Mouse (Mus musculus) MEL (cell line): ENCODE results near the gene Esrp2. TPM values are rescaled to one million over a fixed set of nuclear protein-coding genes. Genes with fewer than 3 reads are reported as not detected.

Experiments used
- DNase-seq: peaks from one replicate; pipeline ENCODE4 v3.0.0; 2011; ENCODE audit warnings: low read depth, low spot score
- H3K27ac ChIP-seq: 2 replicates; pipeline ENCODE4 v1.5.1; 2012; ENCODE audit warnings: low read depth, mild to moderate bottlenecking, control low read depth, low read length, moderate library complexity; ENCODE audit not compliant: control insufficient read depth
- H3K27me3 ChIP-seq, 2 experiments: fragments of 150-350 bp in 1 of 2; sonication (generic) in 1 of 2; 2 replicates each; pipeline ENCODE4 v1.6.1; 2012; ENCODE audit warnings: low read length in 2 of 2, mild to moderate bottlenecking in 2 of 2, improper control_type of control experiment in 1 of 2, moderate library complexity in 1 of 2; ENCODE audit not compliant: insufficient read depth in 2 of 2, control insufficient read depth in 1 of 2
- H3K36me3 ChIP-seq, 2 experiments: 2 replicates each; pipeline ENCODE4 v1.6.1; 2012 to 2014; ENCODE audit warnings: low read length in 2 of 2, improper control_type of control experiment in 1 of 2, inconsistent platforms in 1 of 2, mild to moderate bottlenecking in 1 of 2; ENCODE audit not compliant: insufficient read depth in 2 of 2, control insufficient read depth in 1 of 2
- H3K4me1 ChIP-seq, 2 experiments: fragments of 150-350 bp in 1 of 2; sonication (generic) in 1 of 2; 2 replicates each; pipeline ENCODE4 v1.6.1; 2012; ENCODE audit warnings: low read length in 2 of 2, improper control_type of control experiment in 1 of 2, mild to moderate bottlenecking in 1 of 2; ENCODE audit not compliant: insufficient read depth in 2 of 2, control insufficient read depth in 1 of 2
- H3K4me3 ChIP-seq, 2 experiments: fragments of 150-350 bp in 1 of 2; sonication (generic) in 1 of 2; 2 replicates each; pipeline ENCODE4 v1.5.1; 2012; ENCODE audit warnings: low read depth in 2 of 2, low read length in 2 of 2, mild to moderate bottlenecking in 2 of 2, moderate library complexity in 2 of 2, control low read depth in 1 of 2, improper control_type of control experiment in 1 of 2; ENCODE audit not compliant: control insufficient read depth in 1 of 2, insufficient read depth in 1 of 2
- H3K79me2 ChIP-seq: 2 replicates; pipeline ENCODE4 v1.6.1; 2012; ENCODE audit warnings: mild to moderate bottlenecking, low read length, moderate library complexity; ENCODE audit not compliant: control insufficient read depth, poor library complexity, insufficient read depth
- H3K9ac ChIP-seq: 2 replicates; pipeline ENCODE4 v1.6.1; 2012; ENCODE audit warnings: low read depth, mild to moderate bottlenecking, control low read depth, low read length, moderate library complexity; ENCODE audit not compliant: control insufficient read depth, poor library complexity, severe bottlenecking
- H3K9me3 ChIP-seq: fragments of 150-350 bp; sonication (generic); replicated peaks from 2 replicates; pipeline ENCODE4 v1.6.1; 2012; ENCODE audit warnings: mild to moderate bottlenecking, low read length, improper control_type of control experiment, moderate library complexity; ENCODE audit not compliant: insufficient read depth
- BHLHE40 ChIP-seq: IDR thresholded peaks from 2 replicates; pipeline ENCODE4 v1.6.1; 2012; ENCODE audit warnings: low read depth, mild to moderate bottlenecking, inconsistent platforms, low read length, improper control_type of control experiment, borderline replicate concordance
- CHD1 ChIP-seq: IDR thresholded peaks from 2 replicates; pipeline ENCODE4 v1.6.1; 2012; ENCODE audit warnings: low read depth, mild to moderate bottlenecking, inconsistent platforms, low read length, improper control_type of control experiment
- GATA1 ChIP-seq: IDR thresholded peaks from 2 replicates; pipeline ENCODE4 v1.6.1; 2011; ENCODE audit warnings: low read depth, low read length, improper control_type of control experiment
- JUND ChIP-seq: IDR thresholded peaks from 2 replicates; pipeline ENCODE4 v1.6.1; 2011; ENCODE audit warnings: low read depth, mild to moderate bottlenecking, improper control_type of control experiment, low read length
- KAT2A ChIP-seq: conservative IDR thresholded peaks from 2 replicates; pipeline ENCODE4 v1.6.1; 2012; ENCODE audit warnings: low read depth, low read length, improper control_type of control experiment, inconsistent platforms
- MEF2A ChIP-seq: IDR thresholded peaks from 2 replicates; pipeline ENCODE4 v1.6.1; 2014; ENCODE audit warnings: low read depth, mild to moderate bottlenecking, inconsistent platforms, low read length, improper control_type of control experiment; ENCODE audit not compliant: poor library complexity, insufficient replicate concordance, severe bottlenecking; ENCODE audit errors: extremely low read depth
- MYB ChIP-seq: IDR thresholded peaks from 2 replicates; pipeline ENCODE4 v1.6.1; 2011; ENCODE audit warnings: mild to moderate bottlenecking, low read depth, low read length, improper control_type of control experiment
- ZC3H11A ChIP-seq: IDR thresholded peaks from 2 replicates; pipeline ENCODE4 v1.6.1; 2012; ENCODE audit warnings: low read depth, mild to moderate bottlenecking, inconsistent platforms, low read length, improper control_type of control experiment
- polyA plus RNA-seq, 2 experiments: library from polyadenylated mRNA; stranded (reverse) in 1 of 2; unstranded in 1 of 2; fragments of >175 nt in 1 of 2; fragments of >200 nt in 1 of 2; gene quantifications; 2 replicates each; pipeline versions ENCODE4 v1.2.1 to v1.2.4; 2012; ENCODE audit warnings: low replicate concordance in 2 of 2, low read depth in 1 of 2; ENCODE audit not compliant: insufficient read length in 2 of 2, insufficient read depth in 1 of 2, missing spikeins in 1 of 2
- total RNA-seq: library from RNA; depleted of rRNA; stranded (reverse); fragments of 300-350 nt; gene quantifications from 2 replicates; pipeline ENCODE4 v1.2.3, GENCODE M21; 2012; rRNA removed

Esrp2 gene
- total and polyA plus RNA-seq, 3 experiments, result 2.3 to 4.5 TPM; not detected in 1

- no peak overlapping the region for H3K4me3 ChIP-seq
- H3K79me2 ChIP-seq, result no peaks in the 10 kb centered on the region
- no peak for TF ChIP-seq MEF2A
- no peak for TF ChIP-seq GATA1
- no peak for TF ChIP-seq KAT2A
- no peak for TF ChIP-seq ZC3H11A
- TF ChIP-seq JUND, result no peak
- TF ChIP-seq BHLHE40, result no peak
- no peak for TF ChIP-seq CHD1
- no peak overlapping the region for H3K9ac ChIP-seq
- no peak overlapping the region for H3K27ac ChIP-seq
- H3K4me1 ChIP-seq, result no peaks in the 10 kb centered on the region
- no peaks in the 10 kb centered on the region for H3K27me3 ChIP-seq
- peaks cover 0 to 31% of the 10 kb centered on the region in 2 experiments; a peak in 2 of 4 replicates for H3K36me3 ChIP-seq
- no peak for DNase-seq
- no peaks in the 10 kb centered on the region for H3K9me3 ChIP-seq
Observed at GRCm38 (mm10) chr8:106103888-106104287, 32.9 kb downstream of the Esrp2 start.

- TF ChIP-seq KAT2A (no peak), MYB (no peak)
- H3K27me3 ChIP-seq, result no peaks in the 10 kb centered on the region
- H3K4me3 ChIP-seq, result no peak overlapping the region
- H3K4me1 ChIP-seq, result no peaks in the 10 kb centered on the region
- no peak overlapping the region for H3K27ac ChIP-seq
- H3K36me3 ChIP-seq, result peaks cover 0 to 30% of the 10 kb centered on the region in 2 experiments; a peak in 2 of 4 replicates
- H3K79me2 ChIP-seq, result no peaks in the 10 kb centered on the region
- no peaks in the 10 kb centered on the region for H3K9me3 ChIP-seq
- no peak overlapping the region for H3K9ac ChIP-seq
- no peak for DNase-seq
Observed at GRCm38 (mm10) chr8:106102321-106102720, 34.5 kb downstream of the Esrp2 start.

Other genes starting within 250 kb of the Esrp2 start
- gene Nrn1l, start 243.4 kb downstream of the Esrp2 start, total RNA-seq, result not detected in 2 replicates
- gene Nrn1l, start 243.4 kb downstream of the Esrp2 start, polyA plus RNA-seq, result under 1 TPM in 1 of 2 experiments, not detected in 1; 0.39 TPM
- 11.5 and 12.9 TPM in 2 replicates for gene Pskh1, start 236.5 kb downstream of the Esrp2 start, total RNA-seq
- gene Pskh1, start 236.5 kb downstream of the Esrp2 start, polyA plus RNA-seq, result 10 to 100 TPM in 1 of 2 experiments, not detected in 1; 26.2 TPM
- 0.69 and 1.5 TPM in 2 replicates for gene Ctrl, start 203.1 kb downstream of the Esrp2 start, total RNA-seq
- 1 to 10 TPM in 1 of 2 experiments, not detected in 1; 3.0 TPM for gene Ctrl, start 203.1 kb downstream of the Esrp2 start, polyA plus RNA-seq
- gene Psmb10, start 198.5 kb downstream of the Esrp2 start, total RNA-seq, result 228 and 275 TPM in 2 replicates
- gene Psmb10, start 198.5 kb downstream of the Esrp2 start, polyA plus RNA-seq, result 100 to 1,000 TPM in 1 of 2 experiments, not detected in 1; 193 TPM
- gene Lcat, start 193.6 kb downstream of the Esrp2 start, total RNA-seq, result 0.78 and 1.1 TPM in 2 replicates
- 1 to 10 TPM in 1 of 2 experiments, not detected in 1; 2.5 TPM for gene Lcat, start 193.6 kb downstream of the Esrp2 start, polyA plus RNA-seq
- gene Slc12a4, start 170.9 kb downstream of the Esrp2 start, total RNA-seq, result 22.2 and 25.6 TPM in 2 replicates
- 10 to 100 TPM in 1 of 2 experiments, not detected in 1; 32.3 TPM for gene Slc12a4, start 170.9 kb downstream of the Esrp2 start, polyA plus RNA-seq
- gene Dpep3, start 157.5 kb downstream of the Esrp2 start, total RNA-seq, result not detected in 2 replicates
- gene Dpep3, start 157.5 kb downstream of the Esrp2 start, polyA plus RNA-seq, result under 1 TPM in 1 of 2 experiments, not detected in 1; 0.11 TPM
- 8.6 and 9.2 TPM in 2 replicates for gene Dus2, start 145.6 kb downstream of the Esrp2 start, total RNA-seq
- gene Dus2, start 145.6 kb downstream of the Esrp2 start, polyA plus RNA-seq, result 10 to 100 TPM in 1 of 2 experiments, not detected in 1; 11.9 TPM
- gene Dpep2nb, start 131.0 kb downstream of the Esrp2 start, total RNA-seq, result not detected in 2 replicates
- gene Dpep2nb, start 131.0 kb downstream of the Esrp2 start, polyA plus RNA-seq, result under 1 TPM in 1 of 2 experiments, not detected in 1; 0.14 TPM
- gene Ddx28, start 125.1 kb downstream of the Esrp2 start, total RNA-seq, result 23.4 and 29.9 TPM in 2 replicates
- gene Ddx28, start 125.1 kb downstream of the Esrp2 start, polyA plus RNA-seq, result 10 to 100 TPM in 1 of 2 experiments, not detected in 1; 21.8 TPM
- 14.4 and 16.9 TPM in 2 replicates for gene Nfatc3, start 78.1 kb downstream of the Esrp2 start, total RNA-seq
- 10 to 100 TPM; 50.2 to 59.3 TPM for gene Nfatc3, start 78.1 kb downstream of the Esrp2 start, polyA plus RNA-seq
- 4.0 and 6.2 TPM in 2 replicates for gene Pla2g15, start 13.4 kb upstream of the Esrp2 start, total RNA-seq
- 1 to 10 TPM in 1 of 2 experiments, not detected in 1; 9.4 TPM for gene Pla2g15, start 13.4 kb upstream of the Esrp2 start, polyA plus RNA-seq
- 26.2 and 34.4 TPM in 2 replicates for gene Slc7a6, start 31.9 kb upstream of the Esrp2 start, total RNA-seq
- 10 to 100 TPM in 1 of 2 experiments, not detected in 1; 48.2 TPM for gene Slc7a6, start 31.9 kb upstream of the Esrp2 start, polyA plus RNA-seq
- gene Slc7a6os, start 74.0 kb upstream of the Esrp2 start, total RNA-seq, result 41.6 and 52.0 TPM in 2 replicates
- gene Slc7a6os, start 74.0 kb upstream of the Esrp2 start, polyA plus RNA-seq, result 10 to 100 TPM in 1 of 2 experiments, not detected in 1; 53.6 TPM
- gene Prmt7, start 74.0 kb upstream of the Esrp2 start, total RNA-seq, result 71.2 and 74.5 TPM in 2 replicates
- 10 to 100 TPM in 1 of 2 experiments, not detected in 1; 63.3 TPM for gene Prmt7, start 74.0 kb upstream of the Esrp2 start, polyA plus RNA-seq
- gene Smpd3, start 201.0 kb upstream of the Esrp2 start, total RNA-seq, result 0.04 and 0.07 TPM in 2 replicates
- gene Smpd3, start 201.0 kb upstream of the Esrp2 start, polyA plus RNA-seq, result under 1 TPM in 1 of 2 experiments, not detected in 1; 0.08 TPM